Mouse (Mus musculus): ENCODE results near the gene Ddx1.

GRCm38 (mm10) chr12:13198157-13198556, 50.9 kb downstream of the Ddx1 start:
- TF ChIP-seq JUND (conservative IDR thresholded peaks at IDR 0.05; ENCODE audit: low read depth, low read length) (no peak), ZNF384 (IDR thresholded peaks at IDR 0.05; ENCODE audit: low read depth, low read length) (no peak), MYC (IDR thresholded peaks at IDR 0.05; ENCODE audit: low read depth, low read length) (no peak), CTCF (conservative IDR thresholded peaks at IDR 0.05 in 1 of 2, IDR thresholded peaks at IDR 0.05 in 1 of 2; ENCODE audit: low read depth in 2 of 2, low read length in 2 of 2) (no peak), JUN (IDR thresholded peaks at IDR 0.05; ENCODE audit: insufficient read depth, low read depth, low read length) (no peak), CHD1 (IDR thresholded peaks at IDR 0.05; ENCODE audit: low read depth, low read length) (no peak), ZC3H11A (IDR thresholded peaks at IDR 0.05; ENCODE audit: low read depth, low read length) (no peak), MAX (IDR thresholded peaks at IDR 0.05; ENCODE audit: low read length) (no peak), EP300 (IDR thresholded peaks at IDR 0.05; ENCODE audit: low read length) (no peak), CHD2 (IDR thresholded peaks at IDR 0.05; ENCODE audit: low read length) (no peak), POLR2A (IDR thresholded peaks at IDR 0.05; ENCODE audit: low read depth, low read length) (no peak)

All from CH12.LX (cell line).